Mouse (Mus musculus): Measurements from ENCODE around the gene Dapp1. TPM values are rescaled to one million over a fixed set of nuclear protein-coding genes. Genes with fewer than 3 reads are reported as not detected.

Dapp1 gene
- total and polyA plus RNA-seq, 2 experiments from 2014 or later = 1.3 to 2.3 TPM

DNA sequence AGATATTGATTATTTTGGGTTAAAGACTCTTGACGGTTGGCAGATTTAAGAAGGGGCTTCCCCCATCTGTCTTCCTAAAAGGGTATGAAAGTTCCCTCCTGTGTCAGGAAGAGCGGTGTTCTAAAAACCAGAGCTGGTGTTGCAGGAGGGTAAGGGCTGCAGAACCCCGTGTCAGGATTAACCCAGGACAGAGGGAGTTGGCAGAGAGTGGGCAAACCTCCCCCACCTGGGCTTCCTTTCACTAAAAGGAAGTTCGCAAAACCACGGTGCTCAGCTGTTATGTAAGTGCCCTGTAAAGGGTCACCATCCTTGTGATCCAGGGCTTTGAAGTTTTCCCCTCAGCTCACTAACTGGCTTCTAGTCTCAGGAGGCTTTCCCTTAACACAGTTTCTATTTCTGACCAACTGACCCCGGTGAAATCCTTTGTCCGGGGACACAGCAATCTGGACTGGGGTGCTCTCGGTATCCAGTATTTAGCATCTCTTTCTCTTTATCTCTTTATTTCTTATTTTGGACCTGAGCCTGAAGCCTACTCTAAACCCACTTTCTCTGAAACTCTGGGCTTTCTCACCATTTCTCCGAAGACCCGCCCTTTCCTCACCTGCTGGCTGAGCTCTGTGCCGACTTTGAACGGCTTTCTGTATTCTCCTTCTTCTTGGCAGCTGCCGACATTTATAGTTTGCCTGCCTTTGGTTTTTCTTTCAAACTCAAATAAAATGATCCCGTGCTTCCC, 17.3 kb upstream of the Dapp1 start:
- Histone ChIP-seq H3K27ac (ENCODE audit: low read depth, low read length) (no peak overlapping the region), H3K27me3 (ENCODE audit: insufficient read depth, low read length) (no peaks in the 10 kb centered on the region), H3K36me3 (ENCODE audit: insufficient read depth, low read length) (no peaks in the 10 kb centered on the region), H3K9ac (replicated peaks; ENCODE audit: low read length, poor library complexity, severe bottlenecking) (no peak overlapping the region), H3K9me3 (ENCODE audit: low read length) (no peaks in the 10 kb centered on the region), H3K4me2 (ENCODE audit: low read depth, low read length, poor library complexity, severe bottlenecking) (no peak overlapping the region), H3K4me3 (ENCODE audit: low read depth, low read length) (no peak overlapping the region), H3K4me1 (ENCODE audit: insufficient read depth, low read length) (no peaks in the 10 kb centered on the region)
- no peak for ATAC-seq (ENCODE audit: low FRiP score)
- WGBS = 51% methylated on average over 14 of the region's 14 CpGs
- no peak for DNase-seq (ENCODE audit: low spot score)
- no peak for TF ChIP-seq CTCF (IDR thresholded peaks at IDR 0.05)

DNA sequence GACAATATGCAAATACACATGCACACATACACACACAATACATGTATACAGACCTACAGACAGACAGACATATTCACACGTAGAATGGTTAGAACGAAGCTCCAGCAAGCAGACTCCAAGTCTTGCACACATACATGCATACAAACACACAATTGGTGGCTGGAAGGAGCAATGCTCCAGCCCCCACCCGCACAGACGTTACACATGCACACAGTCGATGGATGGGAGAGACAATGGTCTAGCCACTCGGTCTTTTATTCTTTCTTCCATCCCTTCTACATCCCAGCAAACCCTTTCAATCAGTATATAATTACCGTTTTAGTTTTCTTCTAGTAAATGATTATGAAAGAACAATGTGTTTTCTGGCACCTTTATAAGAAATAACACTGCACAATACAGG, 14.1 kb upstream of the Dapp1 start:
- ATAC-seq (ENCODE audit: low FRiP score) = no peak
- Histone ChIP-seq H3K4me2 (ENCODE audit: low read depth, low read length, poor library complexity, severe bottlenecking) (no peak overlapping the region), H3K27me3 (ENCODE audit: insufficient read depth, low read length) (no peaks in the 10 kb centered on the region), H3K36me3 (ENCODE audit: insufficient read depth, low read length) (no peaks in the 10 kb centered on the region), H3K4me3 (ENCODE audit: low read depth, low read length) (no peak overlapping the region), H3K4me1 (ENCODE audit: insufficient read depth, low read length) (no peaks in the 10 kb centered on the region), H3K9ac (replicated peaks; ENCODE audit: low read length, poor library complexity, severe bottlenecking) (no peak overlapping the region), H3K27ac (ENCODE audit: low read depth, low read length) (no peak overlapping the region), H3K9me3 (ENCODE audit: low read length) (no peaks in the 10 kb centered on the region)
- no peak for TF ChIP-seq CTCF (IDR thresholded peaks at IDR 0.05)
- DNase-seq (ENCODE audit: low spot score) = no peak
- 70% methylated on average over 7 of the region's 7 CpGs for WGBS

DNA sequence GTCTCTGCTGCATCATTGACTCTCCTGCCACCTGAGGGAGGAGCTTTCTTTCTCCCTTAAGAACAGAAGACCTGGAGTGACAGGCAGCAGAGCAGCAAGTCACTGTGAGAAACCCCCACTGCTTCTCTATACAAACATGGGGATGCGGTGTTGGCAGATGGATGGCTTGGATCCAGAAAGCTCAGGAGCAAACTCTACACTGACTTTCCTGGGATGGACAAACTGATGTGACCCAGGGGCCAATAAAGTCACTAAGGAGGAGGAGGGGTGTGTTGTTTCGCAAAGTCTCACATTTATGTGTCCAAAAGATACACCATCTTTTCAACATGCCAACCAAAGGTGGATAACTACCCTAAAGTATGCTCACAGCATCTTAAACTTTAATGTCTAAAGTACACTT, 12.9 kb upstream of the Dapp1 start:
- ATAC-seq (ENCODE audit: low FRiP score) (no peak), DNase-seq (ENCODE audit: low spot score) (no peak)
- no peak overlapping the region for H3K9ac ChIP-seq (replicated peaks; ENCODE audit: low read length, poor library complexity, severe bottlenecking)
- no peaks in the 10 kb centered on the region for H3K27me3 ChIP-seq (ENCODE audit: insufficient read depth, low read length)
- 86% methylated on average over 2 of the region's 2 CpGs for WGBS
- H3K36me3 ChIP-seq (ENCODE audit: insufficient read depth, low read length) = no peaks in the 10 kb centered on the region
- H3K4me3 ChIP-seq (ENCODE audit: low read depth, low read length) = no peak overlapping the region
- no peak for TF ChIP-seq CTCF (IDR thresholded peaks at IDR 0.05)
- H3K9me3 ChIP-seq (ENCODE audit: low read length) = no peaks in the 10 kb centered on the region
- H3K4me2 ChIP-seq (ENCODE audit: low read depth, low read length, poor library complexity, severe bottlenecking) = no peak overlapping the region
- H3K27ac ChIP-seq (ENCODE audit: low read depth, low read length) = no peak overlapping the region
- no peaks in the 10 kb centered on the region for H3K4me1 ChIP-seq (ENCODE audit: insufficient read depth, low read length)

- no peak for TF ChIP-seq CTCF (IDR thresholded peaks at IDR 0.05)
- 74% methylated on average over 5 of the region's 5 CpGs for WGBS
- Histone ChIP-seq H3K36me3 (ENCODE audit: insufficient read depth, low read length) (no peaks in the 10 kb centered on the region), H3K27ac (ENCODE audit: low read depth, low read length) (no peak overlapping the region), H3K4me2 (ENCODE audit: low read depth, low read length, poor library complexity, severe bottlenecking) (no peak overlapping the region), H3K9ac (replicated peaks; ENCODE audit: low read length, poor library complexity, severe bottlenecking) (no peak overlapping the region), H3K4me1 (ENCODE audit: insufficient read depth, low read length) (no peaks in the 10 kb centered on the region), H3K9me3 (ENCODE audit: low read length) (no peaks in the 10 kb centered on the region), H3K4me3 (ENCODE audit: low read depth, low read length) (no peak overlapping the region), H3K27me3 (ENCODE audit: insufficient read depth, low read length) (no peaks in the 10 kb centered on the region)
- ATAC-seq (ENCODE audit: low FRiP score) = no peak
- no peak for DNase-seq (ENCODE audit: low spot score)
Measured at GRCm38 (mm10) chr3:137992366-137992765, 11.0 kb upstream of the Dapp1 start.

GRCm38 (mm10) chr3:137991183-137991582, 9.8 kb upstream of the Dapp1 start:
- peak; percentile 77 for TF ChIP-seq CTCF (IDR thresholded peaks at IDR 0.05)
- H3K9me3 ChIP-seq (ENCODE audit: low read length) = no peaks in the 10 kb centered on the region
- 18% methylated on average over 11 of the region's 11 CpGs for WGBS
- DNase-seq (ENCODE audit: low spot score) (peak; percentile 71), ATAC-seq (ENCODE audit: low FRiP score) (no peak)
- no peaks in the 10 kb centered on the region for H3K36me3 ChIP-seq (ENCODE audit: insufficient read depth, low read length)
- no peak overlapping the region for H3K9ac ChIP-seq (replicated peaks; ENCODE audit: low read length, poor library complexity, severe bottlenecking)
- H3K27me3 ChIP-seq (ENCODE audit: insufficient read depth, low read length) = no peaks in the 10 kb centered on the region
- no peak overlapping the region for H3K4me3 ChIP-seq (ENCODE audit: low read depth, low read length)
- no peaks in the 10 kb centered on the region for H3K4me1 ChIP-seq (ENCODE audit: insufficient read depth, low read length)
- H3K27ac ChIP-seq (ENCODE audit: low read depth, low read length) = no peak overlapping the region
- H3K4me2 ChIP-seq (ENCODE audit: low read depth, low read length, poor library complexity, severe bottlenecking) = no peak overlapping the region

DNA sequence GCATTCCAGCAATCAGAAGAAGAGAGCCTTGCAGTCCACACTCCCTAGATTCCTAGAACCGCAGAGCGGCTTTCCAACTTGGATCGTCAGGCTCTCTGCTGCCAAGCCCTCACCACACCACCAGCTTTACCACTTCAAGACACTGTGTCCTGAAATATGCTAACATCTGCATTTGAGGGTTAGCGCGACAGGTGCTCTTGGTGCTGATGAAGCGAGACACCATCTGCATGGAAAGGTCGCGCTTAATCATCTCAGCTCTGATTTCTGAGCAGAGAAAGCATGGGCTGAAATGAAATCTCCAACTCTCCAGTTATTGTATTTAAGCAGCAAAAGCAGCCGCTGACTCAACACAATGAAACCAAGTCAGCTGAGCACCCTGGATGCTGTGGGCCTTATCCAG, 8.1 kb upstream of the Dapp1 start:
- H3K27ac ChIP-seq (ENCODE audit: low read depth, low read length) = no peak overlapping the region
- no peak overlapping the region for H3K9ac ChIP-seq (replicated peaks; ENCODE audit: low read length, poor library complexity, severe bottlenecking)
- no peak for DNase-seq (ENCODE audit: low spot score)
- 94% methylated on average over 9 of the region's 9 CpGs for WGBS
- no peak for ATAC-seq (ENCODE audit: low FRiP score)
- H3K4me1 ChIP-seq (ENCODE audit: insufficient read depth, low read length) = no peaks in the 10 kb centered on the region
- H3K9me3 ChIP-seq (ENCODE audit: low read length) = no peaks in the 10 kb centered on the region
- no peak for TF ChIP-seq CTCF (IDR thresholded peaks at IDR 0.05)
- H3K27me3 ChIP-seq (ENCODE audit: insufficient read depth, low read length) = no peaks in the 10 kb centered on the region
- no peak overlapping the region for H3K4me2 ChIP-seq (ENCODE audit: low read depth, low read length, poor library complexity, severe bottlenecking)
- no peak overlapping the region for H3K4me3 ChIP-seq (ENCODE audit: low read depth, low read length)
- no peaks in the 10 kb centered on the region for H3K36me3 ChIP-seq (ENCODE audit: insufficient read depth, low read length)
